Mouse (Mus musculus) midbrain, postnatal 0 days (tissue): ENCODE data around the gene Tut4. TPM values are rescaled to one million over a fixed set of nuclear protein-coding genes. Genes with fewer than 3 reads are reported as not detected.

Source experiments
- ATAC-seq: fragments of 200-750 bp; cut with Nextera tagmentation; 2 replicates; pipeline ENCODE4 v1.8.0; 2017; ENCODE audit warnings: moderate number of reproducible peaks, mild to moderate bottlenecking, moderate TSS enrichment, moderate library complexity; ENCODE audit not compliant: low FRiP score
- DNase-seq: peaks from one replicate; pipeline ENCODE4 v3.0.0-alpha.2; 2015; ENCODE audit warnings: low spot score
- H3K27ac ChIP-seq: fragments of 300-500 bp; sonication (generic); 2 replicates; pipeline ENCODE4 v1.5.1; 2014; ENCODE audit warnings: low read depth, mild to moderate bottlenecking, low read length, mixed read lengths
- H3K27me3 ChIP-seq: fragments of 300-500 bp; sonication (generic); 2 replicates; pipeline ENCODE4 v1.6.1; 2014; ENCODE audit warnings: low read length, control low read depth, mixed read lengths; ENCODE audit not compliant: insufficient read depth
- H3K36me3 ChIP-seq: fragments of 300-500 bp; sonication (generic); 2 replicates; pipeline ENCODE4 v1.6.1; 2014; ENCODE audit warnings: low read length, control low read depth, mixed read lengths; ENCODE audit not compliant: insufficient read depth
- H3K4me1 ChIP-seq: fragments of 300-500 bp; sonication (generic); 2 replicates; pipeline ENCODE4 v1.6.1; 2014; ENCODE audit warnings: mild to moderate bottlenecking, control low read depth, antibody characterized with exemption, low read length, mixed read lengths; ENCODE audit not compliant: insufficient read depth
- H3K4me2 ChIP-seq: fragments of 300-500 bp; sonication (generic); 2 replicates; pipeline ENCODE4 v1.6.1; 2014; ENCODE audit warnings: low read depth, mild to moderate bottlenecking, low read length, mixed read lengths; ENCODE audit not compliant: poor library complexity, severe bottlenecking
- H3K4me3 ChIP-seq: fragments of 300-500 bp; sonication (generic); 2 replicates; pipeline ENCODE4 v1.5.1; 2014; ENCODE audit warnings: low read depth, mild to moderate bottlenecking, low read length, moderate library complexity
- H3K9ac ChIP-seq: fragments of 300-500 bp; sonication (generic); replicated peaks from 2 replicates; pipeline ENCODE4 v1.6.1; 2014; ENCODE audit warnings: mild to moderate bottlenecking, low read length, moderate library complexity, mixed read lengths; ENCODE audit not compliant: poor library complexity, severe bottlenecking
- H3K9me3 ChIP-seq: fragments of 300-500 bp; sonication (generic); 2 replicates; pipeline ENCODE4 v1.6.1; 2016; ENCODE audit warnings: low read length, control low read depth
- CTCF ChIP-seq: IDR thresholded peaks from 2 replicates; pipeline ENCODE4 v1.5.1; 2016; ENCODE audit warnings: antibody characterized with exemption, mild to moderate bottlenecking
- WGBS: fragments of 180-500 bp; shearing (Covaris S2); extraction: QIAGEN DNeasy Blood & Tissue Kit; methylation state at CpG from one replicate; pipeline ENCODE4 v1.1.7; 2014; 5-methylcytosine and 5-hydroxymethylcytosine counted together
- polyA plus RNA-seq: library from polyadenylated mRNA; unstranded; fragments of >200 nt; fragmentation: Nextera tagmentation; extraction: Ambion mirVana; gene quantifications from 2 replicates; pipeline ENCODE4 v1.2.1, GENCODE M21; 2015
- total RNA-seq: library from RNA; depleted of rRNA; stranded (reverse); fragments of >200 nt; gene quantifications from 2 replicates; pipeline ENCODE4 v1.2.3, GENCODE M21; 2014; rRNA removed

The Tut4 gene
- total and polyA plus RNA-seq, 2 experiments from 2014 or later: 45.7 to 52.2 TPM

DNA sequence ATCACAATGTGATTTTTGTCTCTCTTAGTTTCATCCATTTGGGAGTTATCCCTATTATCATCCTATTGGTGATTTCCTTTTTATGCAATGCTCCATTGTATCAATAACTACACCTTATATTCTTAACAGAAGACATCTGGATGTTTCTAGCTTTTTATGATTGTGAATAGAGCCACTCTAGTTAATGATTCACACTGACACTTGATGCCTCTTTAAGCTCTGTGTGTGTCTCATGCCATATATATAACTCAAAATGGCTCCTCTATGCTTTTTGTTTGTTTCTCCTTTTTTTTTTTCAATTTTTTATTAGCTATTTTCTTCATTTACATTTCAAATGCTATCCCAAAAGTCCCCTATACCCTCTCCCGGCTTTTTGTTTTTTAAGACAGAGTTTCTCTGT, 136.6 kb downstream of the Tut4 start:
- H3K4me3 ChIP-seq: no peak overlapping the region
- ATAC-seq (no peak), DNase-seq (no peak)
- no peaks in the 10 kb centered on the region for H3K4me1 ChIP-seq
- H3K27ac ChIP-seq: no peak overlapping the region
- H3K4me2 ChIP-seq: no peak overlapping the region
- H3K27me3 ChIP-seq: no peaks in the 10 kb centered on the region
- no peak overlapping the region for H3K9ac ChIP-seq
- no peaks in the 10 kb centered on the region; the same call in 1 of the 2 replicates for H3K36me3 ChIP-seq
- TF ChIP-seq CTCF: no peak
- H3K9me3 ChIP-seq: no peaks in the 10 kb centered on the region
- 86% methylated on average over 1 of the region's 1 CpGs for WGBS

- Histone ChIP-seq H3K4me1 (no peaks in the 10 kb centered on the region), H3K9ac (no peak overlapping the region), H3K27me3 (no peaks in the 10 kb centered on the region), H3K27ac (no peak overlapping the region), H3K4me2 (no peak overlapping the region), H3K4me3 (no peak overlapping the region), H3K36me3 (no peaks in the 10 kb centered on the region; the same call in 1 of the 2 replicates), H3K9me3 (no peaks in the 10 kb centered on the region)
- DNase-seq (no peak), ATAC-seq (no peak)
- WGBS: 84% methylated on average over 4 of the region's 4 CpGs
- TF ChIP-seq CTCF: no peak
Observed at GRCm38 (mm10) chr4:108598306-108598705, 139.1 kb downstream of the Tut4 start.

DNA sequence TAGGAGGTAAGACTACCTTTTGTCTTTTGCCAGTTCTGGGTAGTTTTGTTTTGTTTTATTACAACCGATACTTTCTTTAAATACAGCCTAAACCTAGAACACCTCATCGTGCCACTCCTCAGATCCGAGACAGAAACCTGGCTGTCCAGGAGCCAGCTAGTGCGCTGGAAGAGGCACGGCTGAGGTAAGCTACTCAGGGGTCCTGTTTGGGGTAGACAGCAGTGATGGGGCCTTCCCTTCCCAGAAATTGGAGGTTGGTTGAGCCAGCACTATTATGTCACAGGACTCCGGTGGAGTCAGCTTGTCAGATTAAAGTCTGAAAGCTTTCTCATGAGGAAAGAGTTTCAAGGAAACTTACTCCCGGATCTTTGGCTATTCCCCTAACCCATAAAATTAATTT, 142.6 kb downstream of the Tut4 start:
- no peak for ATAC-seq
- Histone ChIP-seq H3K36me3 (peaks cover 3% of the 10 kb centered on the region; the same call in 1 of the 2 replicates), H3K9ac (no peak overlapping the region), H3K4me2 (no peak overlapping the region), H3K4me3 (no peak overlapping the region), H3K27me3 (no peaks in the 10 kb centered on the region), H3K4me1 (no peaks in the 10 kb centered on the region), H3K27ac (no peak overlapping the region), H3K9me3 (no peaks in the 10 kb centered on the region)
- 95% methylated on average over 7 of the region's 7 CpGs for WGBS
- no peak for TF ChIP-seq CTCF
- no peak for DNase-seq

- Histone ChIP-seq H3K4me1 (no peaks in the 10 kb centered on the region), H3K4me2 (no peak overlapping the region), H3K4me3 (no peak overlapping the region), H3K9ac (no peak overlapping the region), H3K27ac (no peak overlapping the region), H3K27me3 (no peaks in the 10 kb centered on the region), H3K36me3 (0 out of 2 replicates have a peak, but pooled peaks cover 3% of the 10 kb centered on the region), H3K9me3 (no peaks in the 10 kb centered on the region)
- ATAC-seq: no peak
- WGBS: 93% methylated on average over 3 of the region's 3 CpGs
- DNase-seq: no peak
- no peak for TF ChIP-seq CTCF
Observed at GRCm38 (mm10) chr4:108608651-108609050, 149.4 kb downstream of the Tut4 start.

Other genes starting within 250 kb of the Tut4 start
- gene Zyg11a, start 241.4 kb upstream of the Tut4 start, total RNA-seq: 0.47 TPM in 1 of 2 replicates, not detected in the other
- gene Zyg11a, start 241.4 kb upstream of the Tut4 start, polyA plus RNA-seq: 0.09 TPM in 1 of 2 replicates, not detected in the other
- 131 and 162 TPM in 2 replicates for gene Zyg11b, start 158.3 kb upstream of the Tut4 start, total RNA-seq
- 22.3 and 26.0 TPM in 2 replicates for gene Zyg11b, start 158.3 kb upstream of the Tut4 start, polyA plus RNA-seq
- 16.8 and 59.5 TPM in 2 replicates for gene Coa7, start 131.3 kb upstream of the Tut4 start, total RNA-seq
- 59.6 and 63.2 TPM in 2 replicates for gene Coa7, start 131.3 kb upstream of the Tut4 start, polyA plus RNA-seq
- gene Shisal2a, start 76.1 kb upstream of the Tut4 start, total RNA-seq: 0.49 and 5.5 TPM in 2 replicates
- 12.6 and 15.5 TPM in 2 replicates for gene Shisal2a, start 76.1 kb upstream of the Tut4 start, polyA plus RNA-seq
- gene Gpx7, start 52.5 kb upstream of the Tut4 start, total RNA-seq: 27.7 and 52.2 TPM in 2 replicates
- 35.1 and 37.5 TPM in 2 replicates for gene Gpx7, start 52.5 kb upstream of the Tut4 start, polyA plus RNA-seq
- gene Prpf38a, start 119.9 kb downstream of the Tut4 start, total RNA-seq: 33.7 and 42.6 TPM in 2 replicates
- 57.4 and 60.9 TPM in 2 replicates for gene Prpf38a, start 119.9 kb downstream of the Tut4 start, polyA plus RNA-seq
- 0.14 and 0.27 TPM in 2 replicates for gene Orc1, start 120.0 kb downstream of the Tut4 start, total RNA-seq
- gene Orc1, start 120.0 kb downstream of the Tut4 start, polyA plus RNA-seq: 0.23 and 0.78 TPM in 2 replicates
- 36.1 and 45.5 TPM in 2 replicates for gene Cc2d1b, start 160.5 kb downstream of the Tut4 start, total RNA-seq
- 19.9 and 20.2 TPM in 2 replicates for gene Cc2d1b, start 160.5 kb downstream of the Tut4 start, polyA plus RNA-seq